Mouse (Mus musculus): ENCODE measurements around the gene Slc3a1. TPM values are rescaled to one million over a fixed set of nuclear protein-coding genes. Genes with fewer than 3 reads are reported as not detected.

Slc3a1 gene
- polyA plus RNA-seq, 1 experiment from 2014 or later = 0.15 TPM

- H3K4me1 ChIP-seq (ENCODE audit: control insufficient read depth in 2 of 2, insufficient read depth in 2 of 2, low read length in 2 of 2) = no peaks in the 10 kb centered on the region
- H3K4me2 ChIP-seq (ENCODE audit: low read length) = no peak overlapping the region
- WGBS = 84% methylated on average over 12 of the region's 12 CpGs
- no peak overlapping the region for H3K27ac ChIP-seq (replicated peaks in 1 of 2; ENCODE audit: control insufficient read depth in 1 of 2, insufficient read depth in 1 of 2, low read depth in 2 of 2, low read length in 2 of 2)
- no peaks in the 10 kb centered on the region for H3K36me3 ChIP-seq (ENCODE audit: control insufficient read depth, insufficient read depth, low read length)
- H3K9me3 ChIP-seq (ENCODE audit: control insufficient read depth, low read length) = no peaks in the 10 kb centered on the region
- H3K27me3 ChIP-seq (ENCODE audit: control insufficient read depth, insufficient read depth, low read length) = no peaks in the 10 kb centered on the region
- H3K4me3 ChIP-seq (ENCODE audit: control insufficient read depth in 1 of 2, insufficient read depth in 1 of 2, low read depth in 1 of 2, low read length in 2 of 2) = no peak overlapping the region
- no peak for ATAC-seq (ENCODE audit: insufficient number of reproducible peaks, insufficient read depth, low FRiP score, low read depth)
- no peak overlapping the region for H3K9ac ChIP-seq (ENCODE audit: low read length)
Measured at GRCm38 (mm10) chr17:85045160-85045559, 17.0 kb downstream of the Slc3a1 start.

- Histone ChIP-seq H3K4me1 (ENCODE audit: control insufficient read depth in 2 of 2, insufficient read depth in 2 of 2, low read length in 2 of 2) (no peaks in the 10 kb centered on the region), H3K4me2 (ENCODE audit: low read length) (no peak overlapping the region), H3K9me3 (ENCODE audit: control insufficient read depth, low read length) (no peaks in the 10 kb centered on the region), H3K27me3 (ENCODE audit: control insufficient read depth, insufficient read depth, low read length) (no peaks in the 10 kb centered on the region), H3K9ac (ENCODE audit: low read length) (no peak overlapping the region), H3K36me3 (ENCODE audit: control insufficient read depth, insufficient read depth, low read length) (no peaks in the 10 kb centered on the region), H3K4me3 (ENCODE audit: control insufficient read depth in 1 of 2, insufficient read depth in 1 of 2, low read depth in 1 of 2, low read length in 2 of 2) (no peak overlapping the region), H3K27ac (replicated peaks in 1 of 2; ENCODE audit: control insufficient read depth in 1 of 2, insufficient read depth in 1 of 2, low read depth in 2 of 2, low read length in 2 of 2) (no peak overlapping the region)
- no peak for ATAC-seq (ENCODE audit: insufficient number of reproducible peaks, insufficient read depth, low FRiP score, low read depth)
- 86% methylated on average over 5 of the region's 5 CpGs for WGBS
Measured at GRCm38 (mm10) chr17:85048379-85048778, 20.2 kb downstream of the Slc3a1 start.

GRCm38 (mm10) chr17:85058276-85058675 is 30.1 kb downstream of the Slc3a1 start:
- H3K4me1 ChIP-seq (ENCODE audit: control insufficient read depth in 2 of 2, insufficient read depth in 2 of 2, low read length in 2 of 2) = no peaks in the 10 kb centered on the region
- H3K36me3 ChIP-seq (ENCODE audit: control insufficient read depth, insufficient read depth, low read length) = peaks cover 8% of the 10 kb centered on the region

GRCm38 (mm10) chr17:85059136-85059535 is 31.0 kb downstream of the Slc3a1 start:
- Histone ChIP-seq H3K36me3 (ENCODE audit: control insufficient read depth, insufficient read depth, low read length) (peaks cover 16% of the 10 kb centered on the region), H3K9ac (ENCODE audit: low read length) (no peak overlapping the region), H3K4me2 (ENCODE audit: low read length) (no peak overlapping the region), H3K9me3 (ENCODE audit: control insufficient read depth, low read length) (no peaks in the 10 kb centered on the region), H3K27ac (replicated peaks in 1 of 2; ENCODE audit: control insufficient read depth in 1 of 2, insufficient read depth in 1 of 2, low read depth in 2 of 2, low read length in 2 of 2) (no peak overlapping the region), H3K4me3 (ENCODE audit: control insufficient read depth in 1 of 2, insufficient read depth in 1 of 2, low read depth in 1 of 2, low read length in 2 of 2) (no peak overlapping the region), H3K27me3 (ENCODE audit: control insufficient read depth, insufficient read depth, low read length) (no peaks in the 10 kb centered on the region), H3K4me1 (ENCODE audit: control insufficient read depth in 2 of 2, insufficient read depth in 2 of 2, low read length in 2 of 2) (no peaks in the 10 kb centered on the region)
- ATAC-seq (ENCODE audit: insufficient number of reproducible peaks, insufficient read depth, low FRiP score, low read depth) = no peak
- WGBS = 85% methylated on average over 6 of the region's 6 CpGs

More at GRCm38 (mm10) chr17:85058276-85058675, 30.1 kb downstream of the Slc3a1 start:
- Histone ChIP-seq H3K4me3 (ENCODE audit: control insufficient read depth in 1 of 2, insufficient read depth in 1 of 2, low read depth in 1 of 2, low read length in 2 of 2) (no peak overlapping the region), H3K27me3 (ENCODE audit: control insufficient read depth, insufficient read depth, low read length) (no peaks in the 10 kb centered on the region), H3K27ac (replicated peaks in 1 of 2; ENCODE audit: control insufficient read depth in 1 of 2, insufficient read depth in 1 of 2, low read depth in 2 of 2, low read length in 2 of 2) (no peak overlapping the region), H3K9me3 (ENCODE audit: control insufficient read depth, low read length) (no peaks in the 10 kb centered on the region), H3K9ac (ENCODE audit: low read length) (no peak overlapping the region), H3K4me2 (ENCODE audit: low read length) (no peak overlapping the region)
- no peak for ATAC-seq (ENCODE audit: insufficient number of reproducible peaks, insufficient read depth, low FRiP score, low read depth)
- 91% methylated on average over 7 of the region's 7 CpGs for WGBS

- 83% methylated on average over 7 of the region's 7 CpGs for WGBS
- Histone ChIP-seq H3K4me1 (ENCODE audit: control insufficient read depth in 2 of 2, insufficient read depth in 2 of 2, low read length in 2 of 2) (no peaks in the 10 kb centered on the region), H3K9ac (ENCODE audit: low read length) (no peak overlapping the region), H3K9me3 (ENCODE audit: control insufficient read depth, low read length) (no peaks in the 10 kb centered on the region), H3K4me3 (ENCODE audit: control insufficient read depth in 1 of 2, insufficient read depth in 1 of 2, low read depth in 1 of 2, low read length in 2 of 2) (no peak overlapping the region), H3K27ac (replicated peaks in 1 of 2; ENCODE audit: control insufficient read depth in 1 of 2, insufficient read depth in 1 of 2, low read depth in 2 of 2, low read length in 2 of 2) (no peak overlapping the region), H3K4me2 (ENCODE audit: low read length) (no peak overlapping the region), H3K36me3 (ENCODE audit: control insufficient read depth, insufficient read depth, low read length) (peaks cover 57% of the 10 kb centered on the region), H3K27me3 (ENCODE audit: control insufficient read depth, insufficient read depth, low read length) (no peaks in the 10 kb centered on the region)
- ATAC-seq (ENCODE audit: insufficient number of reproducible peaks, insufficient read depth, low FRiP score, low read depth) = no peak
Measured at GRCm38 (mm10) chr17:85063560-85063959, 35.4 kb downstream of the Slc3a1 start.

GRCm38 (mm10) chr17:85067331-85067730 is 39.2 kb downstream of the Slc3a1 start:
- Histone ChIP-seq H3K9ac (ENCODE audit: low read length) (no peak overlapping the region), H3K27me3 (ENCODE audit: control insufficient read depth, insufficient read depth, low read length) (no peaks in the 10 kb centered on the region), H3K4me2 (ENCODE audit: low read length) (no peak overlapping the region), H3K9me3 (ENCODE audit: control insufficient read depth, low read length) (no peaks in the 10 kb centered on the region), H3K36me3 (ENCODE audit: control insufficient read depth, insufficient read depth, low read length) (peaks cover 89% of the 10 kb centered on the region), H3K4me3 (ENCODE audit: control insufficient read depth in 1 of 2, insufficient read depth in 1 of 2, low read depth in 1 of 2, low read length in 2 of 2) (no peak overlapping the region), H3K27ac (replicated peaks in 1 of 2; ENCODE audit: control insufficient read depth in 1 of 2, insufficient read depth in 1 of 2, low read depth in 2 of 2, low read length in 2 of 2) (no peak overlapping the region), H3K4me1 (ENCODE audit: control insufficient read depth in 2 of 2, insufficient read depth in 2 of 2, low read length in 2 of 2) (peaks cover 2 to 10% of the 10 kb centered on the region in 2 experiments; a peak in 3 of 4 replicates)
- 94% methylated on average over 7 of the region's 7 CpGs for WGBS
- no peak for ATAC-seq (ENCODE audit: insufficient number of reproducible peaks, insufficient read depth, low FRiP score, low read depth)

- Histone ChIP-seq H3K27me3 (ENCODE audit: control insufficient read depth, insufficient read depth, low read length) (no peaks in the 10 kb centered on the region), H3K9me3 (ENCODE audit: control insufficient read depth, low read length) (no peaks in the 10 kb centered on the region), H3K9ac (ENCODE audit: low read length) (no peak overlapping the region), H3K36me3 (ENCODE audit: control insufficient read depth, insufficient read depth, low read length) (peaks cover 78% of the 10 kb centered on the region), H3K4me1 (ENCODE audit: control insufficient read depth in 2 of 2, insufficient read depth in 2 of 2, low read length in 2 of 2) (peaks cover 2 to 16% of the 10 kb centered on the region in 2 experiments; a peak in 3 of 4 replicates), H3K27ac (replicated peaks in 1 of 2; ENCODE audit: control insufficient read depth in 1 of 2, insufficient read depth in 1 of 2, low read depth in 2 of 2, low read length in 2 of 2) (no peak overlapping the region), H3K4me3 (ENCODE audit: control insufficient read depth in 1 of 2, insufficient read depth in 1 of 2, low read depth in 1 of 2, low read length in 2 of 2) (no peak overlapping the region), H3K4me2 (ENCODE audit: low read length) (no peak overlapping the region)
- ATAC-seq (ENCODE audit: insufficient number of reproducible peaks, insufficient read depth, low FRiP score, low read depth) = no peak
- WGBS = 40% methylated on average over 6 of the region's 6 CpGs
Measured at GRCm38 (mm10) chr17:85070658-85071057, 42.5 kb downstream of the Slc3a1 start.

GRCm38 (mm10) chr17:85071088-85071775 is 43.1 kb downstream of the Slc3a1 start:
- ATAC-seq (ENCODE audit: insufficient number of reproducible peaks, insufficient read depth, low FRiP score, low read depth) = no peak
- H3K27ac ChIP-seq (replicated peaks in 1 of 2; ENCODE audit: control insufficient read depth in 1 of 2, insufficient read depth in 1 of 2, low read depth in 2 of 2, low read length in 2 of 2) = no peak overlapping the region
- H3K4me1 ChIP-seq (ENCODE audit: control insufficient read depth in 2 of 2, insufficient read depth in 2 of 2, low read length in 2 of 2) = peaks cover 2 to 16% of the 10 kb centered on the region in 2 experiments; a peak in 3 of 4 replicates
- no peak overlapping the region for H3K4me3 ChIP-seq (ENCODE audit: control insufficient read depth in 1 of 2, insufficient read depth in 1 of 2, low read depth in 1 of 2, low read length in 2 of 2)
- H3K9ac ChIP-seq (ENCODE audit: low read length) = no peak overlapping the region
- H3K27me3 ChIP-seq (ENCODE audit: control insufficient read depth, insufficient read depth, low read length) = no peaks in the 10 kb centered on the region
- no peak overlapping the region for H3K4me2 ChIP-seq (ENCODE audit: low read length)
- H3K9me3 ChIP-seq (ENCODE audit: control insufficient read depth, low read length) = no peaks in the 10 kb centered on the region
- peaks cover 78% of the 10 kb centered on the region for H3K36me3 ChIP-seq (ENCODE audit: control insufficient read depth, insufficient read depth, low read length)
- WGBS = 94% methylated on average over 8 of the region's 8 CpGs

All from heart, embryonic 14.5 days (tissue).